Mouse (Mus musculus) brain, embryonic 14.5 days (tissue): ENCODE measurements at regions not wholly inside any gene's neighbourhood (a gene's known extent, or its start where the extent isn't known, plus 50 kb on each side); places are given as distances from the start of the nearest gene placed in this dataset.

Source experiments
- CTCF ChIP-seq: fragments of 200-500 bp; IDR thresholded peaks from 2 replicates; pipeline ENCODE4 v1.5.1; 2012; ENCODE audit warnings: inconsistent platforms, mild to moderate bottlenecking, moderate library complexity, borderline replicate concordance; ENCODE audit not compliant: insufficient read depth, insufficient read length; ENCODE audit errors: extremely low read depth
- POLR2A ChIP-seq: fragments of 200-500 bp; IDR thresholded peaks from 2 replicates; pipeline ENCODE4 v1.6.1; 2012; ENCODE audit warnings: mild to moderate bottlenecking, inconsistent platforms, borderline replicate concordance; ENCODE audit not compliant: poor library complexity, insufficient read depth, insufficient read length, severe bottlenecking; ENCODE audit errors: extremely low read depth

DNA sequence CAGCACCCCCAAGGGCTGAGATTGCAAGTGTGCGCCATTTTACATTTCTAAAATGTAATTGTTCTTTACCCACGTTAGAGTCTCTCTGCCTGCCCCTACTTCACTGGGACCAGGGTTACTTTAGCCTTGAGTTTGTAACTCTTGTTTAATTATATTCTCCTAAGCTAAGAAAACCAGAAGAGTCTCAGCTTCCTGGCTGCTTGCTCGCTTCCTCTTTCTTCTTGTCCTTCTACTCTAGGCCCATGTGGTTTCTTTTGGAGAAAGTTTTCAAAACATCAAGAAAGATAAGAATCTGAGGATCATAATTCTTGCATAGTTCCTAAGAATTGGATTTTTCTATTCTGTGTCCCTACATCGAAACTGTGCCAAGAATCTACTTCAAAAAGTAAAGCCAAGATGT lies 228.6 kb downstream of the Tmsb4x start:
- TF ChIP-seq CTCF, result no peak
- no peak for TF ChIP-seq POLR2A
